Mouse (Mus musculus) megakaryocyte, adult 5-6 weeks (primary cell): Measurements from ENCODE around the gene Rps3. TPM values are rescaled to one million over a fixed set of nuclear protein-coding genes. Genes with fewer than 3 reads are reported as not detected.
"Not testable (repeated sequence)": the region's sequence is repeated elsewhere in the genome, so short reads cannot be mapped to it uniquely, and the experiment has no call there.

Source experiments
- ATAC-seq: 2 replicates; pipeline ENCODE4 v1.8.0; 2016; ENCODE audit warnings: mild to moderate bottlenecking, inconsistent platforms; ENCODE audit not compliant: poor library complexity, severe bottlenecking
- total RNA-seq, 2 experiments: library from RNA; stranded (forward) in 1 of 2; stranded (reverse) in 1 of 2; fragments of 153-499, 151-499 nt in 1 of 2; fragments of 221-1000, 200-1000 nt in 1 of 2; gene quantifications; 2 replicates each; pipeline versions ENCODE4 v1.2.3 to v1.2.4; 2015 to 2017

Rps3 gene
- total RNA-seq (2015) = 992 and 1,050 TPM in 2 replicates
- 1,038 and 1,097 TPM in 2 replicates for total RNA-seq (2017)

GRCm38 (mm10) chr7:99483271-99483923, at the start of gene Rps3:
Gene Rps3 (minus strand): TSS chr7:99483738.
- ATAC-seq = peak; percentile 97

GRCm38 (mm10) chr7:99532526-99532925, 49.0 kb upstream of the Rps3 start:
- ATAC-seq = no peak

GRCm38 (mm10) chr7:99531408-99531970, 48.0 kb upstream of the Rps3 start:
- peak; percentile 36 for ATAC-seq

- no peak for ATAC-seq
These were observed 45.9 kb upstream of the Rps3 start for GRCm38 (mm10) chr7:99529410-99529809.

GRCm38 (mm10) chr7:99528547-99528946, 45.0 kb upstream of the Rps3 start:
- no peak for ATAC-seq

- ATAC-seq = no peak
These were observed 40.3 kb upstream of the Rps3 start for GRCm38 (mm10) chr7:99523837-99524236.

GRCm38 (mm10) chr7:99523121-99523520, 39.6 kb upstream of the Rps3 start:
- ATAC-seq = no peak

GRCm38 (mm10) chr7:99518954-99519644, 35.6 kb upstream of the Rps3 start:
- ATAC-seq = no peak

GRCm38 (mm10) chr7:99516814-99517157, 33.2 kb upstream of the Rps3 start:
- no peak for ATAC-seq

GRCm38 (mm10) chr7:99516092-99516813, 32.7 kb upstream of the Rps3 start:
- no peak for ATAC-seq

- ATAC-seq = no peak
These were observed 26.6 kb upstream of the Rps3 start for GRCm38 (mm10) chr7:99510087-99510501.

GRCm38 (mm10) chr7:99508187-99508586, 24.6 kb upstream of the Rps3 start:
- not testable (repeated sequence) for ATAC-seq

- ATAC-seq = no peak
These were observed 21.0 kb upstream of the Rps3 start for GRCm38 (mm10) chr7:99504556-99504955.

GRCm38 (mm10) chr7:99501148-99501547, 17.6 kb upstream of the Rps3 start:
- no peak for ATAC-seq

GRCm38 (mm10) chr7:99500655-99501054, 17.1 kb upstream of the Rps3 start:
- ATAC-seq = no peak

- peak; percentile 96 for ATAC-seq
These were observed 16.7 kb upstream of the Rps3 start for GRCm38 (mm10) chr7:99500201-99500600.

- ATAC-seq = no peak
These were observed 15.6 kb upstream of the Rps3 start for GRCm38 (mm10) chr7:99499128-99499527.

GRCm38 (mm10) chr7:99489708-99490107, 6.2 kb upstream of the Rps3 start:
- no peak for ATAC-seq

GRCm38 (mm10) chr7:99484679-99485078, 1.1 kb upstream of the Rps3 start:
- no peak for ATAC-seq

- 0 out of 2 replicates have a peak, but pooled peaks have one; percentile 1 for ATAC-seq
These were observed 384 bp upstream of the Rps3 start for GRCm38 (mm10) chr7:99483924-99484319.

GRCm38 (mm10) chr7:99482637-99483036, 901 bp downstream of the Rps3 start:
- no peak for ATAC-seq
